Mouse (Mus musculus) heart, postnatal 0 days (tissue): ENCODE results near the gene Pakap. TPM values are rescaled to one million over a fixed set of nuclear protein-coding genes. Genes with fewer than 3 reads are reported as not detected.

Experiments used
- ATAC-seq: fragments of 200-750 bp; cut with Nextera tagmentation; 2 replicates; pipeline ENCODE4 v1.8.0; 2017; ENCODE audit warnings: low read depth, moderate number of reproducible peaks, moderate library complexity; ENCODE audit not compliant: insufficient read depth
- DNase-seq: peaks from one replicate; pipeline ENCODE4 v3.0.0-alpha.2; 2016; ENCODE audit warnings: low spot score
- H3K27ac ChIP-seq: fragments of 300-500 bp; sonication (generic); 2 replicates; pipeline ENCODE4 v1.5.1; 2014; ENCODE audit warnings: low read depth, mild to moderate bottlenecking
- H3K27me3 ChIP-seq: fragments of 300-500 bp; sonication (generic); 2 replicates; pipeline ENCODE4 v1.6.1; 2014; ENCODE audit warnings: low read length, mixed read lengths; ENCODE audit not compliant: control insufficient read depth, insufficient read depth
- H3K36me3 ChIP-seq: fragments of 300-500 bp; sonication (generic); replicated peaks from 2 replicates; pipeline ENCODE4 v1.6.1; 2014; ENCODE audit warnings: low read length, mixed read lengths; ENCODE audit not compliant: control insufficient read depth, insufficient read depth
- H3K4me1 ChIP-seq: fragments of 300-500 bp; sonication (generic); 2 replicates; pipeline ENCODE4 v1.6.1; 2014; ENCODE audit warnings: antibody characterized with exemption; ENCODE audit not compliant: control insufficient read depth, insufficient read depth
- H3K4me2 ChIP-seq: fragments of 300-500 bp; sonication (generic); 2 replicates; pipeline ENCODE4 v1.6.1; 2014; ENCODE audit warnings: low read depth, mild to moderate bottlenecking, low read length, moderate library complexity
- H3K4me3 ChIP-seq: fragments of 300-500 bp; sonication (generic); 2 replicates; pipeline ENCODE4 v1.5.1; 2014; ENCODE audit warnings: low read depth, low read length
- H3K9ac ChIP-seq: fragments of 300-500 bp; sonication (generic); replicated peaks from 2 replicates; pipeline ENCODE4 v1.6.1; 2014; ENCODE audit warnings: low read depth, low read length, mixed read lengths
- H3K9me3 ChIP-seq: fragments of 300-500 bp; sonication (generic); replicated peaks from 2 replicates; pipeline ENCODE4 v1.6.1; 2016; ENCODE audit warnings: low read length; ENCODE audit not compliant: control insufficient read depth
- CTCF ChIP-seq: IDR thresholded peaks from 2 replicates; pipeline ENCODE4 v1.5.1; 2016; ENCODE audit warnings: antibody characterized with exemption, control low read depth, low read depth
- EP300 ChIP-seq: IDR thresholded peaks from 2 replicates; pipeline ENCODE4 v1.6.1; 2016; ENCODE audit warnings: antibody characterized with exemption, low read depth
- WGBS: fragments of 180-500 bp; shearing (Covaris S2); extraction: QIAGEN DNeasy Blood & Tissue Kit; methylation state at CpG from one replicate; pipeline ENCODE4 v1.1.7; 2014; 5-methylcytosine and 5-hydroxymethylcytosine counted together
- polyA plus RNA-seq: library from polyadenylated mRNA; unstranded; fragments of >200 nt; fragmentation: Nextera tagmentation; extraction: Ambion mirVana; gene quantifications from 2 replicates; pipeline ENCODE4 v1.2.1, GENCODE M21; 2015
- total RNA-seq: library from RNA; depleted of rRNA; stranded (reverse); fragments of >200 nt; gene quantifications from 2 replicates; pipeline ENCODE4 v1.2.3, GENCODE M21; 2014; ENCODE audit warnings: low replicate concordance

The Pakap gene
- total and polyA plus RNA-seq, 2 experiments from 2014 or later = 21.1 to 43.7 TPM

GRCm38 (mm10) chr4:57829131-57829530, 261.2 kb downstream of the Pakap start:
- H3K27ac ChIP-seq = peak overlapping the region; percentile 34; the same call in 1 of the 2 replicates
- H3K4me1 ChIP-seq = peaks cover 55% of the 10 kb centered on the region
- H3K27me3 ChIP-seq = no peaks in the 10 kb centered on the region
- H3K4me3 ChIP-seq = no peak overlapping the region
- WGBS = 52% methylated on average over 9 of the region's 9 CpGs
- no peak overlapping the region for H3K4me2 ChIP-seq
- H3K9me3 ChIP-seq = no peaks in the 10 kb centered on the region
- ATAC-seq (no peak), DNase-seq (no peak)
- no peak overlapping the region for H3K9ac ChIP-seq
- TF ChIP-seq EP300 (no peak), CTCF (no peak)
- H3K36me3 ChIP-seq = 0 out of 2 replicates have a peak, but pooled peaks cover 4% of the 10 kb centered on the region

- 0 out of 2 replicates have a peak overlapping the region, but pooled peaks have one; percentile 34 for H3K27ac ChIP-seq
- H3K36me3 ChIP-seq = 0 out of 2 replicates have a peak, but pooled peaks cover 4% of the 10 kb centered on the region
- no peaks in the 10 kb centered on the region for H3K27me3 ChIP-seq
These were observed 261.8 kb downstream of the Pakap start for GRCm38 (mm10) chr4:57829740-57830139.

GRCm38 (mm10) chr4:57832318-57832717, 264.3 kb downstream of the Pakap start:
- ATAC-seq = no peak
- Histone ChIP-seq H3K27ac (0 out of 2 replicates have a peak overlapping the region, but pooled peaks have one; percentile 18), H3K27me3 (no peaks in the 10 kb centered on the region), H3K9me3 (no peaks in the 10 kb centered on the region), H3K36me3 (no peaks in the 10 kb centered on the region), H3K9ac (no peak overlapping the region), H3K4me3 (no peak overlapping the region), H3K4me2 (no peak overlapping the region), H3K4me1 (peaks cover 67% of the 10 kb centered on the region)
- 60% methylated on average over 7 of the region's 7 CpGs for WGBS
- TF ChIP-seq CTCF (no peak), EP300 (no peak)
- DNase-seq = no peak

More at GRCm38 (mm10) chr4:57829740-57830139, 261.8 kb downstream of the Pakap start:
- Histone ChIP-seq H3K4me1 (peaks cover 60% of the 10 kb centered on the region), H3K9me3 (no peaks in the 10 kb centered on the region), H3K4me2 (no peak overlapping the region), H3K9ac (no peak overlapping the region), H3K4me3 (no peak overlapping the region)
- ATAC-seq = no peak
- no peak for TF ChIP-seq EP300
- TF ChIP-seq CTCF = no peak
- no peak for DNase-seq
- 63% methylated on average over 3 of the region's 3 CpGs for WGBS

GRCm38 (mm10) chr4:57833060-57833459, 265.1 kb downstream of the Pakap start:
- peaks cover 70% of the 10 kb centered on the region for H3K4me1 ChIP-seq
- no peak overlapping the region for H3K9ac ChIP-seq
- H3K4me2 ChIP-seq = no peak overlapping the region
- ATAC-seq = no peak
- H3K36me3 ChIP-seq = no peaks in the 10 kb centered on the region
- no peaks in the 10 kb centered on the region for H3K27me3 ChIP-seq
- H3K9me3 ChIP-seq = no peaks in the 10 kb centered on the region
- 74% methylated on average over 4 of the region's 4 CpGs for WGBS
- no peak for DNase-seq
- H3K4me3 ChIP-seq = no peak overlapping the region
- 0 out of 2 replicates have a peak overlapping the region, but pooled peaks have one; percentile 18 for H3K27ac ChIP-seq
- TF ChIP-seq CTCF = no peak
- TF ChIP-seq EP300 = no peak

GRCm38 (mm10) chr4:57834141-57834540, 266.2 kb downstream of the Pakap start:
- no peak overlapping the region for H3K4me3 ChIP-seq
- no peaks in the 10 kb centered on the region for H3K36me3 ChIP-seq
- WGBS = 43% methylated on average over 4 of the region's 4 CpGs
- peak; percentile 37 for ATAC-seq
- H3K27me3 ChIP-seq = no peaks in the 10 kb centered on the region
- peaks cover 63% of the 10 kb centered on the region for H3K4me1 ChIP-seq
- no peak overlapping the region for H3K9ac ChIP-seq
- H3K27ac ChIP-seq = peak overlapping the region; percentile 14
- no peak overlapping the region for H3K4me2 ChIP-seq
- peak; percentile 36 for DNase-seq
- H3K9me3 ChIP-seq = no peaks in the 10 kb centered on the region
- no peak for TF ChIP-seq CTCF
- TF ChIP-seq EP300 = peak; percentile 64; the same call in 1 of the 2 replicates

- Histone ChIP-seq H3K36me3 (no peaks in the 10 kb centered on the region), H3K4me3 (no peak overlapping the region), H3K27me3 (no peaks in the 10 kb centered on the region), H3K9me3 (no peaks in the 10 kb centered on the region), H3K27ac (peak overlapping the region; percentile 82), H3K9ac (no peak overlapping the region), H3K4me2 (0 out of 2 replicates have a peak overlapping the region, but pooled peaks have one; percentile 7), H3K4me1 (peaks cover 40% of the 10 kb centered on the region)
- no peak for TF ChIP-seq EP300
- TF ChIP-seq CTCF = no peak
- DNase-seq (peak; percentile 63), ATAC-seq (peak; percentile 75)
- whole genome bisulfite sequencing = 39% methylated on average over 9 of the region's 9 CpGs
These were observed 269.1 kb downstream of the Pakap start for GRCm38 (mm10) chr4:57837089-57837488.
